Mouse (Mus musculus) CH12.LX (cell line): ENCODE measurements around the gene Syt5. TPM values are rescaled to one million over a fixed set of nuclear protein-coding genes. Genes with fewer than 3 reads are reported as not detected.

Experiments used
- DNase-seq: peaks from one replicate; pipeline ENCODE4 v3.0.0-alpha.2; 2013; ENCODE audit errors: extremely low read depth
- H3K27ac ChIP-seq: 2 replicates; pipeline ENCODE4 v1.5.1; 2012; ENCODE audit warnings: low read depth, mild to moderate bottlenecking, control low read depth, moderate library complexity; ENCODE audit not compliant: insufficient read depth
- H3K27me3 ChIP-seq: replicated peaks from 2 replicates; pipeline ENCODE3; 2012; ENCODE audit warnings: inconsistent platforms
- H3K36me3 ChIP-seq, 2 experiments: replicated peaks in 1 of 2; 2 replicates each; pipeline versions ENCODE3 to v1.6.1; 2012; ENCODE audit warnings: inconsistent platforms in 1 of 2, low read length in 1 of 2, mild to moderate bottlenecking in 1 of 2, mixed read lengths in 1 of 2, moderate library complexity in 1 of 2; ENCODE audit not compliant: control insufficient read depth in 1 of 2, insufficient read depth in 1 of 2
- H3K4me1 ChIP-seq, 2 experiments: 2 replicates each; pipeline ENCODE4 v1.6.1; 2012; ENCODE audit warnings: inconsistent platforms in 1 of 2, moderate library complexity in 1 of 2; ENCODE audit not compliant: insufficient read depth in 2 of 2, control insufficient read depth in 1 of 2
- H3K4me2 ChIP-seq: 2 replicates; pipeline ENCODE4 v1.6.1; 2012; ENCODE audit warnings: low read depth, mild to moderate bottlenecking, control low read depth; ENCODE audit not compliant: poor library complexity, insufficient read depth, severe bottlenecking
- H3K4me3 ChIP-seq, 3 experiments: fragments of 150-350 bp in 1 of 3; sonication (generic) in 1 of 3; replicated peaks in 1 of 3; 2 replicates each; pipeline versions ENCODE3 to v1.5.1; 2011 to 2012; ENCODE audit warnings: low read depth in 2 of 3, low read length in 2 of 3, mild to moderate bottlenecking in 2 of 3, moderate library complexity in 2 of 3, control low read depth in 1 of 3, improper control_type of control experiment in 1 of 3, inconsistent platforms in 1 of 3, mixed read lengths in 1 of 3; ENCODE audit not compliant: poor library complexity in 1 of 3
- H3K79me2 ChIP-seq: replicated peaks from 2 replicates; pipeline ENCODE4 v1.6.1; 2012; ENCODE audit warnings: mild to moderate bottlenecking, moderate library complexity; ENCODE audit not compliant: control insufficient read depth, poor library complexity, insufficient read depth, severe bottlenecking; ENCODE audit errors: extremely low read depth
- H3K9ac ChIP-seq: 2 replicates; pipeline ENCODE4 v1.6.1; 2012; ENCODE audit warnings: low read depth, mild to moderate bottlenecking, control low read depth, moderate library complexity; ENCODE audit not compliant: insufficient read depth
- H3K9me3 ChIP-seq: replicated peaks from 2 replicates; pipeline ENCODE3; 2012; ENCODE audit warnings: low read length, inconsistent platforms, mixed read lengths
- CHD1 ChIP-seq: IDR thresholded peaks from 2 replicates; pipeline ENCODE4 v1.6.1; 2012; ENCODE audit warnings: low read depth, low read length, improper control_type of control experiment, inconsistent platforms
- CTCF ChIP-seq, 2 experiments: IDR thresholded peaks in 1 of 2; conservative IDR thresholded peaks in 1 of 2; 2 replicates each; pipeline ENCODE4 v1.5.1; 2011 to 2012; ENCODE audit warnings: low read depth in 2 of 2, low read length in 2 of 2, improper control_type of control experiment in 1 of 2, inconsistent platforms in 1 of 2, mild to moderate bottlenecking in 1 of 2, moderate library complexity in 1 of 2
- E2F4 ChIP-seq: IDR thresholded peaks from 2 replicates; pipeline ENCODE4 v1.6.1; 2011; ENCODE audit warnings: low read depth, low read length, improper control_type of control experiment; ENCODE audit not compliant: insufficient replicate concordance
- GABPA ChIP-seq: IDR thresholded peaks from 2 replicates; pipeline ENCODE4 v1.6.1; 2012; ENCODE audit warnings: low read depth, low read length, improper control_type of control experiment, inconsistent platforms; ENCODE audit not compliant: insufficient replicate concordance
- HCFC1 ChIP-seq: IDR thresholded peaks from 2 replicates; pipeline ENCODE4 v1.6.1; 2012; ENCODE audit warnings: low read depth, mild to moderate bottlenecking, inconsistent platforms, low read length, improper control_type of control experiment
- POLR2AphosphoS2 ChIP-seq: IDR thresholded peaks from 2 replicates; pipeline ENCODE4 v1.6.1; 2011; ENCODE audit warnings: low read depth, low read length, improper control_type of control experiment
- SIN3A ChIP-seq: IDR thresholded peaks from 2 replicates; pipeline ENCODE4 v1.6.1; 2012; ENCODE audit warnings: low read length, improper control_type of control experiment, inconsistent platforms
- TCF12 ChIP-seq: IDR thresholded peaks from 2 replicates; pipeline ENCODE4 v1.6.1; 2014; ENCODE audit warnings: low read depth, mild to moderate bottlenecking, inconsistent platforms, low read length, improper control_type of control experiment
- UBTF ChIP-seq: IDR thresholded peaks from 2 replicates; pipeline ENCODE4 v1.6.1; 2012; ENCODE audit warnings: low read depth, mild to moderate bottlenecking, inconsistent platforms, low read length, improper control_type of control experiment, moderate library complexity
- USF1 ChIP-seq: IDR thresholded peaks from 2 replicates; pipeline ENCODE4 v1.6.1; 2014; ENCODE audit warnings: low read depth, mild to moderate bottlenecking, inconsistent platforms, low read length, improper control_type of control experiment
- ZKSCAN1 ChIP-seq: IDR thresholded peaks from 2 replicates; pipeline ENCODE4 v1.6.1; 2012; ENCODE audit warnings: low read depth, inconsistent platforms, low read length, improper control_type of control experiment, borderline replicate concordance
- ZMIZ1 ChIP-seq: IDR thresholded peaks from 2 replicates; pipeline ENCODE4 v1.6.1; 2012; ENCODE audit warnings: low read depth, mild to moderate bottlenecking, inconsistent platforms, low read length, improper control_type of control experiment
- dilution Hi-C: fragments of 300-500 bp; cut with MboI; formaldehyde crosslinking; loops from 2 replicates; pipeline ENCODE4 v1.14.3; 2020; ENCODE audit warnings: low sequenced_read_pairs; ENCODE audit not compliant: extremely low pct_unique_long_range_greater_than_20kb, extremely low pct_ligation_motif_present
- in situ Hi-C: fragments of 300-500 bp; cut with MboI; formaldehyde crosslinking; loops from 3 replicates; pipeline ENCODE4 v1.14.3; 2019; ENCODE audit warnings: low sequenced_read_pairs, low pct_ligation_motif_present, low pct_unique_long_range_greater_than_20kb, mixed read lengths
- polyA plus RNA-seq: library from polyadenylated mRNA; unstranded; fragments of >175 nt; gene quantifications from 2 replicates; pipeline ENCODE4 v1.2.1, GENCODE M21; 2012; ENCODE audit warnings: low read depth; ENCODE audit not compliant: insufficient read length
- total RNA-seq, 2 experiments: library from RNA; depleted of rRNA; stranded (reverse); fragments of 300-350 nt in 1 of 2; fragments of >200 nt in 1 of 2; gene quantifications; 2 replicates each; pipeline ENCODE4 v1.2.3; 2012 to 2014

Gene Syt5
- total and polyA plus RNA-seq, 3 experiments: 0.20 to 0.68 (median 0.30) TPM

DNA sequence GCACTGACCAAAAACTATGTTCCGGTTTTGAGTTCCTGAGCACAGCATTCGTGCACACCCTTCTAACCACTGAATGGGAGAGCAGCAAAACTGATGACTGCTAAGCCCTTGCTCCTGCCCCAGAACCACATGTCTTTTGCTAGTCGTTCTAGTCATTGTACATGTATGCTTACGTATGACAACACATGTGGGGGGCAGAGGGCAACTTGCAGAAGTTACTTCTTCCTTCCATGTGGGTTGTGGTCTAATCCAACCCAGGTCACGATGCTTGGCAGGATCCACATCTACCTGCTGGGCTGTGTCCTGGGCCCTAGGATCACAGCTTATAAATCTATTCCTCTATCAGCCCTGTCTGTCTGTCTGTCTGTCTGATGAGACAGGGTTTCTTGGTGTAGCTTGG, 43.5 kb downstream of the Syt5 start:
- H3K79me2 ChIP-seq: peaks cover 25% of the 10 kb centered on the region
- peaks cover 33 to 49% of the 10 kb centered on the region in 2 experiments for H3K4me1 ChIP-seq
- no peaks in the 10 kb centered on the region for H3K9me3 ChIP-seq
- dilution Hi-C loops: no loop called here
- peak overlapping the region; percentile 97 for H3K27ac ChIP-seq
- peak overlapping the region; percentile 70; the same call in 1 of the 2 replicates for H3K9ac ChIP-seq
- TF ChIP-seq SIN3A: no peak
- TF ChIP-seq, all 38 proteins: peak for 0
- H3K4me2 ChIP-seq: peak overlapping the region; percentile 80
- H3K36me3 ChIP-seq: peaks cover 0 to 10% of the 10 kb centered on the region in 2 experiments
- in situ Hi-C loops: no loop called here
- no peak for DNase-seq
- peak overlapping the region in 1 of 3 experiments; percentile 36 for H3K4me3 ChIP-seq
- H3K27me3 ChIP-seq: no peaks in the 10 kb centered on the region

GRCm38 (mm10) chr7:4503100-4503499, 44.2 kb downstream of the Syt5 start:
- Histone ChIP-seq H3K9ac (no peak overlapping the region), H3K36me3 (peaks cover 0 to 17% of the 10 kb centered on the region in 2 experiments), H3K4me3 (no peak overlapping the region), H3K79me2 (peaks cover 32% of the 10 kb centered on the region), H3K27ac (no peak overlapping the region), H3K9me3 (no peaks in the 10 kb centered on the region), H3K27me3 (no peaks in the 10 kb centered on the region), H3K4me1 (peaks cover 39 to 57% of the 10 kb centered on the region in 2 experiments), H3K4me2 (no peak overlapping the region)
- in situ Hi-C loops: no loop called here
- no peak for DNase-seq
- TF ChIP-seq UBTF (no peak), TCF12 (no peak), E2F4 (no peak), GABPA (no peak), ZMIZ1 (no peak), POLR2AphosphoS2 (no peak), USF1 (no peak)
- dilution Hi-C loops: no loop called here

DNA sequence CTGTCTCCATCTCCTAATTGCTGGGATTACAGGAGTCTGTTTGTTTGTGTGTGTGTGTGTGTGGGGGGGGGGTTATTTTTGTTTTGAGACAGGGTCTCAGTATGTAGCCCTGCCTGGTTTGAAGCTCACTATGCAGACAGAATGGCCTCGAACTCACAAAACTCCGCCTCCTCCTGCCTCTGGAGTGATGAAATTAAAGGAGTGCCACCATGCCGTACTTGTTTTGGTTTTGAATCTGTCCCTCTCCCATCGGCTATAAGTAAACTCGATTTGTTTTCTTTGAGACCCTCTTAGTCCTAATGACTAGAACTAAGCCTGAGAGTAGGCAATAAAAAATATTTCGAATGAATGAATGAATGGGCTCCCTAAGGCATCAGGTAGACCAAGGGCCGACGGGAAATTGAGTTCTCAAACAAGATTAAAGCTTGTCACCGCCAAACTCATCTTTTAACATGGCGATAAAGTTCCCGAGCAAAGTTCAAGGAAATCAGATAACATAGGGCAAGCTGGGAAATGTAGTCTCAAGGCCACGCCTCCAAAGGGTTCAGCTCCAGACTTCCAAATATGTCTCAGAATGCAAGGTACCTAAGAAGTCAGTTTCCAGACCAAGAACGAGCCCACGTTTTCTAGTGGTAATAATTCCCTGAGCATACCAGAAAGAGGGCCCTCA, 44.8 kb downstream of the Syt5 start:
- H3K4me1 ChIP-seq: peaks cover 40 to 62% of the 10 kb centered on the region in 2 experiments
- peak overlapping the region; percentile 94 for H3K9ac ChIP-seq
- TF ChIP-seq ZKSCAN1 (no peak), CHD1 (no peak), CTCF (conservative IDR thresholded peaks at IDR 0.05 in 1 of 2, IDR thresholded peaks at IDR 0.05 in 1 of 2; ENCODE audit: low read depth in 2 of 2, low read length in 2 of 2) (no peak), ZMIZ1 (0 out of 2 replicates have a peak, but pooled peaks have one; percentile 13), HCFC1 (peak; percentile 85)
- no peaks in the 10 kb centered on the region for H3K27me3 ChIP-seq
- in situ Hi-C loops (no loop called here), dilution Hi-C loops (no loop called here)
- DNase-seq: peak; percentile 60
- peaks cover 0 to 23% of the 10 kb centered on the region in 2 experiments for H3K36me3 ChIP-seq
- peak overlapping the region; percentile 85; the same call in 1 of the 2 replicates for H3K27ac ChIP-seq
- H3K9me3 ChIP-seq: no peaks in the 10 kb centered on the region
- peak overlapping the region; percentile 69 to 99 (median 99) for H3K4me3 ChIP-seq
- H3K4me2 ChIP-seq: peak overlapping the region; percentile 91
- peaks cover 38% of the 10 kb centered on the region for H3K79me2 ChIP-seq
